In genomic region chr7:120068114-120068513, GRCm38 (mm10) we compare ENCODE assay signal across 22 mouse cellular contexts. TPM values are rescaled to one million over a fixed set of nuclear protein-coding genes. Genes with fewer than 3 reads are reported as not detected.
"Had no signal": no experiment of that assay in that cellular context is flagged by ENCODE, and none has a peak within 500 bp of the region (broad histone marks: within the 10 kb centered on the region; RNA-seq: fewer than 3 reads in every experiment).

No protein-coding gene starts in this region.

- H3K4me3 ChIP-seq: liver, embryonic 12.5 days; midbrain, embryonic 10.5 days; midbrain, embryonic 12.5 days; myocyte; neural tube, embryonic 12.5 days had no signal

- H3K36me3 ChIP-seq: liver, embryonic 12.5 days; midbrain, embryonic 10.5 days; midbrain, embryonic 12.5 days; neural tube, embryonic 12.5 days had no signal

- H3K27ac ChIP-seq: liver, embryonic 12.5 days; liver, embryonic 14.5 days; midbrain, embryonic 10.5 days; midbrain, embryonic 12.5 days; neural tube, embryonic 12.5 days had no signal

- H3K4me2 ChIP-seq: liver, embryonic 12.5 days; lung, embryonic 14.5 days; midbrain, embryonic 12.5 days; neural tube, embryonic 12.5 days had no signal

- H3K9me3 ChIP-seq: liver, embryonic 12.5 days; midbrain, embryonic 10.5 days; midbrain, embryonic 12.5 days; neural tube, embryonic 12.5 days had no signal

- H3K27me3 ChIP-seq: liver, embryonic 12.5 days; midbrain, embryonic 12.5 days; neural tube, embryonic 12.5 days had no signal

- H3K9ac ChIP-seq: liver, embryonic 12.5 days; liver, embryonic 14.5 days; lung, embryonic 14.5 days; midbrain, embryonic 12.5 days; neural tube, embryonic 12.5 days had no signal

- H3K4me1 ChIP-seq: liver, embryonic 12.5 days had no signal

- ATAC-seq: liver, embryonic 12.5 days; midbrain, embryonic 16.5 days had no signal

- DNase-seq: lung, adult 18-20 months; lung, embryonic 14.5 days; lung, postnatal 10 days; lung, postnatal 4 days; retina, postnatal 1 day; right cerebral cortex, adult 18-20 months; right cerebral cortex, postnatal 25 days; right cerebral cortex, postnatal 4 days; spleen, adult 18-20 months; thymus, adult 18-20 months; thymus, postnatal 14 days; thymus, postnatal 4 days had no signal

RNA-seq across cellular contexts. Expression of gene Dnah3, which starts 27.0 kb away (rescaled TPM):
- polyA plus RNA-seq: liver, embryonic 12.5 days; liver, embryonic 14.5 days; liver, embryonic 16.5 days; lung, embryonic 14.5 days; midbrain, embryonic 10.5 days; midbrain, embryonic 12.5 days; neural tube, embryonic 12.5 days; small intestine, adult 2 months; stomach, embryonic 16.5 days had no signal
